Mouse (Mus musculus): ENCODE measurements around the gene Vmn1r236.

DNA sequence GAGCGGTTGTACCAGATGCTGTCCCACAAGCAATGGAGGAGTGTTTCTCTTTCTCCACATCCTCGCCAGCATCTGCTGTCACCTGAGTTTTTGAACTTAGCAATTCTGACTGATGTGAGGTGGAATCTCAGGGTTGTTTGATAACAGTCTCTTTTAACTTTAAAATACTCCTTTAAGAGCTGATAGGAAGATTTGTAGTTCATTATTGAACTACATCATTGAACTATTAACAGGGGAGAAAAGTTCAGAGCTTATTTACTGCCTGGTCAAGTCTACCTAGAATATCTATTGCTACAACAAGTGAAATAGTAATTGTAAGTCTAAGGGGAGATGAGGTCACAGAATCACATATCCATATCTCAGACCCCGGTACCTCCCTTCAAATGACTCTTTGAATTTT, at the start of gene Vmn1r236:
- TF ChIP-seq MAFK (IDR thresholded peaks at IDR 0.05; ENCODE audit: insufficient read depth, low read depth, low read length) (no peak), ZNF384 (IDR thresholded peaks at IDR 0.05; ENCODE audit: low read depth, low read length) (no peak)
